Mouse (Mus musculus): ENCODE data around the gene Fam181b.

The Fam181b gene

GRCm38 (mm10) chr7:93110370-93110965 is 30.8 kb downstream of the Fam181b start:
- ChIA-PET POLR2A (no interaction called here), CTCF (no interaction called here)

- POLR2A ChIA-PET, result no interaction called here
- CTCF ChIA-PET, result no interaction called here
Observed at GRCm38 (mm10) chr7:93111056-93111455, 31.4 kb downstream of the Fam181b start.

- CTCF ChIA-PET, result interaction anchor here in 2 of 4 experiments (0.6 to 0.7 kb wide), 2 partner anchors 858 to 1038 kb away, joined by 3 to 8 read pairs; no protein-coding TSS in a partner anchor
- POLR2A ChIA-PET, result no interaction called here
Observed at GRCm38 (mm10) chr7:93117561-93117960, 37.9 kb downstream of the Fam181b start.

GRCm38 (mm10) chr7:93123936-93124335 is 44.3 kb downstream of the Fam181b start:
- ChIA-PET POLR2A (no interaction called here), CTCF (no interaction called here)
